Mouse (Mus musculus) heart, embryonic 15.5 days (tissue): ENCODE measurements at regions not wholly inside any gene's neighbourhood (a gene's known extent, or its start where the extent isn't known, plus 50 kb on each side); places are given as distances from the start of the nearest gene placed in this dataset.

Experiments used
- ATAC-seq: fragments of 200-750 bp; cut with Nextera tagmentation; replicated peaks from 2 replicates; pipeline ENCODE4 v1.8.0; 2017; ENCODE audit warnings: low read depth, moderate TSS enrichment; ENCODE audit not compliant: insufficient number of reproducible peaks, insufficient read depth, low FRiP score
- H3K27ac ChIP-seq: fragments of 300-500 bp; sonication (generic); 2 replicates; pipeline ENCODE4 v1.5.1; 2015; ENCODE audit warnings: mild to moderate bottlenecking, inconsistent platforms
- H3K27me3 ChIP-seq: fragments of 300-500 bp; sonication (generic); 2 replicates; pipeline ENCODE4 v1.6.1; 2015; ENCODE audit warnings: inconsistent platforms
- H3K36me3 ChIP-seq: fragments of 300-500 bp; sonication (generic); 2 replicates; pipeline ENCODE4 v1.6.1; 2015; ENCODE audit warnings: mild to moderate bottlenecking, inconsistent platforms
- H3K4me1 ChIP-seq: fragments of 300-500 bp; sonication (generic); replicated peaks from 2 replicates; pipeline ENCODE4 v1.6.1; 2015; ENCODE audit warnings: inconsistent platforms
- H3K4me2 ChIP-seq: fragments of 300-500 bp; sonication (generic); 2 replicates; pipeline ENCODE4 v1.6.1; 2015; ENCODE audit warnings: inconsistent platforms, mild to moderate bottlenecking, moderate library complexity
- H3K4me3 ChIP-seq: fragments of 300-500 bp; sonication (generic); 2 replicates; pipeline ENCODE4 v1.5.1; 2015; ENCODE audit warnings: mild to moderate bottlenecking, inconsistent platforms
- H3K9ac ChIP-seq: fragments of 300-500 bp; sonication (generic); 2 replicates; pipeline ENCODE4 v1.6.1; 2015; ENCODE audit warnings: mild to moderate bottlenecking, inconsistent platforms
- H3K9me3 ChIP-seq: fragments of 300-500 bp; sonication (generic); replicated peaks from 2 replicates; pipeline ENCODE4 v1.6.1; 2016; ENCODE audit warnings: inconsistent platforms
- WGBS: fragments of 180-500 bp; shearing (Covaris S2); methylation state at CpG from one replicate; pipeline ENCODE4 v1.1.7; 2015; ENCODE audit warnings: mixed read lengths; 5-methylcytosine and 5-hydroxymethylcytosine counted together

GRCm38 (mm10) chr12:52406386-52406785, 97.4 kb upstream of the Arhgap5 start:
- H3K4me1 ChIP-seq: no peaks in the 10 kb centered on the region
- ATAC-seq: no peak
- no peak overlapping the region for H3K27ac ChIP-seq
- H3K4me3 ChIP-seq: no peak overlapping the region
- H3K36me3 ChIP-seq: no peaks in the 10 kb centered on the region
- 72% methylated on average over 6 of the region's 6 CpGs for WGBS
- H3K9me3 ChIP-seq: no peaks in the 10 kb centered on the region
- H3K4me2 ChIP-seq: no peak overlapping the region
- no peaks in the 10 kb centered on the region for H3K27me3 ChIP-seq
- H3K9ac ChIP-seq: no peak overlapping the region

- no peak overlapping the region for H3K4me3 ChIP-seq
- H3K27ac ChIP-seq: no peak overlapping the region
- H3K4me2 ChIP-seq: no peak overlapping the region
- no peaks in the 10 kb centered on the region; the same call in 1 of the 2 replicates for H3K4me1 ChIP-seq
- H3K36me3 ChIP-seq: no peaks in the 10 kb centered on the region
- H3K27me3 ChIP-seq: no peaks in the 10 kb centered on the region
- WGBS: 89% methylated on average over 8 of the region's 8 CpGs
- no peak for ATAC-seq
- H3K9me3 ChIP-seq: no peaks in the 10 kb centered on the region
- no peak overlapping the region for H3K9ac ChIP-seq
Measured at GRCm38 (mm10) chr12:52408307-52408895, 95.4 kb upstream of the Arhgap5 start.

- no peak overlapping the region for H3K4me2 ChIP-seq
- H3K36me3 ChIP-seq: no peaks in the 10 kb centered on the region
- no peak overlapping the region for H3K4me3 ChIP-seq
- H3K4me1 ChIP-seq: no peaks in the 10 kb centered on the region; the same call in 1 of the 2 replicates
- 81% methylated on average over 3 of the region's 3 CpGs for WGBS
- ATAC-seq: no peak
- no peaks in the 10 kb centered on the region for H3K27me3 ChIP-seq
- no peaks in the 10 kb centered on the region for H3K9me3 ChIP-seq
- H3K9ac ChIP-seq: no peak overlapping the region
- H3K27ac ChIP-seq: no peak overlapping the region
Measured at GRCm38 (mm10) chr12:52409221-52409620, 94.6 kb upstream of the Arhgap5 start.

- H3K36me3 ChIP-seq: no peaks in the 10 kb centered on the region
- H3K27ac ChIP-seq: no peak overlapping the region
- ATAC-seq: no peak
- 79% methylated on average over 4 of the region's 4 CpGs for WGBS
- no peaks in the 10 kb centered on the region; the same call in 1 of the 2 replicates for H3K4me1 ChIP-seq
- no peaks in the 10 kb centered on the region for H3K27me3 ChIP-seq
- no peaks in the 10 kb centered on the region for H3K9me3 ChIP-seq
- no peak overlapping the region for H3K4me3 ChIP-seq
- H3K4me2 ChIP-seq: no peak overlapping the region
- no peak overlapping the region for H3K9ac ChIP-seq
Measured at GRCm38 (mm10) chr12:52412172-52412571, 91.6 kb upstream of the Arhgap5 start.

GRCm38 (mm10) chr12:52413046-52413473, 90.7 kb upstream of the Arhgap5 start:
- Histone ChIP-seq H3K27me3 (no peaks in the 10 kb centered on the region), H3K4me1 (no peaks in the 10 kb centered on the region; the same call in 1 of the 2 replicates), H3K27ac (no peak overlapping the region), H3K4me2 (no peak overlapping the region), H3K9ac (no peak overlapping the region), H3K4me3 (no peak overlapping the region), H3K9me3 (no peaks in the 10 kb centered on the region), H3K36me3 (no peaks in the 10 kb centered on the region)
- no peak for ATAC-seq
- 47% methylated on average over 8 of the region's 8 CpGs for WGBS

GRCm38 (mm10) chr12:52422729-52423128, 81.0 kb upstream of the Arhgap5 start:
- H3K4me2 ChIP-seq: no peak overlapping the region
- no peak overlapping the region for H3K9ac ChIP-seq
- 81% methylated on average over 1 of the region's 1 CpGs for WGBS
- H3K27me3 ChIP-seq: no peaks in the 10 kb centered on the region
- no peak for ATAC-seq
- 0 out of 2 replicates have a peak, but pooled peaks cover 3% of the 10 kb centered on the region for H3K4me1 ChIP-seq
- H3K27ac ChIP-seq: no peak overlapping the region
- H3K4me3 ChIP-seq: no peak overlapping the region
- no peaks in the 10 kb centered on the region for H3K36me3 ChIP-seq
- H3K9me3 ChIP-seq: no peaks in the 10 kb centered on the region

- Histone ChIP-seq H3K36me3 (no peaks in the 10 kb centered on the region), H3K9me3 (no peaks in the 10 kb centered on the region), H3K9ac (no peak overlapping the region), H3K4me3 (no peak overlapping the region), H3K27ac (no peak overlapping the region), H3K27me3 (no peaks in the 10 kb centered on the region), H3K4me2 (no peak overlapping the region), H3K4me1 (0 out of 2 replicates have a peak, but pooled peaks cover 3% of the 10 kb centered on the region)
- ATAC-seq: no peak
- WGBS: 78% methylated on average over 3 of the region's 3 CpGs
Measured at GRCm38 (mm10) chr12:52424336-52425034, 79.3 kb upstream of the Arhgap5 start.

GRCm38 (mm10) chr12:52429935-52430334, 73.8 kb upstream of the Arhgap5 start:
- WGBS: 61% methylated on average over 5 of the region's 5 CpGs
- Histone ChIP-seq H3K4me2 (no peak overlapping the region), H3K36me3 (no peaks in the 10 kb centered on the region), H3K27me3 (no peaks in the 10 kb centered on the region), H3K4me1 (0 out of 2 replicates have a peak, but pooled peaks cover under 1% of the 10 kb centered on the region), H3K4me3 (no peak overlapping the region), H3K27ac (no peak overlapping the region), H3K9ac (no peak overlapping the region), H3K9me3 (no peaks in the 10 kb centered on the region)
- ATAC-seq: no peak

- H3K4me1 ChIP-seq: no peaks in the 10 kb centered on the region
- 71% methylated on average over 3 of the region's 3 CpGs for WGBS
- no peaks in the 10 kb centered on the region for H3K27me3 ChIP-seq
- H3K36me3 ChIP-seq: no peaks in the 10 kb centered on the region
- no peak overlapping the region for H3K27ac ChIP-seq
- H3K9me3 ChIP-seq: no peaks in the 10 kb centered on the region
- H3K9ac ChIP-seq: no peak overlapping the region
- H3K4me3 ChIP-seq: no peak overlapping the region
- H3K4me2 ChIP-seq: no peak overlapping the region
- no peak for ATAC-seq
Measured at GRCm38 (mm10) chr12:52431933-52432332, 71.8 kb upstream of the Arhgap5 start.

- H3K36me3 ChIP-seq: no peaks in the 10 kb centered on the region
- WGBS: 62% methylated on average over 2 of the region's 2 CpGs
- H3K4me1 ChIP-seq: peaks cover 5% of the 10 kb centered on the region
- no peaks in the 10 kb centered on the region for H3K27me3 ChIP-seq
- no peak overlapping the region for H3K27ac ChIP-seq
- no peak overlapping the region for H3K4me2 ChIP-seq
- H3K9me3 ChIP-seq: no peaks in the 10 kb centered on the region
- no peak for ATAC-seq
- H3K4me3 ChIP-seq: no peak overlapping the region
- no peak overlapping the region for H3K9ac ChIP-seq
Measured at GRCm38 (mm10) chr12:52434021-52434420, 69.8 kb upstream of the Arhgap5 start.

- no peak for ATAC-seq
- Histone ChIP-seq H3K4me3 (no peak overlapping the region), H3K4me2 (no peak overlapping the region), H3K36me3 (no peaks in the 10 kb centered on the region), H3K27me3 (no peaks in the 10 kb centered on the region), H3K9me3 (no peaks in the 10 kb centered on the region), H3K4me1 (peaks cover 14% of the 10 kb centered on the region), H3K27ac (no peak overlapping the region), H3K9ac (no peak overlapping the region)
- 73% methylated on average over 5 of the region's 5 CpGs for WGBS
Measured at GRCm38 (mm10) chr12:52435321-52435720, 68.5 kb upstream of the Arhgap5 start.

GRCm38 (mm10) chr12:52435795-52436211, 68.0 kb upstream of the Arhgap5 start:
- H3K4me1 ChIP-seq: peaks cover 14% of the 10 kb centered on the region
- no peak for ATAC-seq
- no peak overlapping the region for H3K4me2 ChIP-seq
- H3K9me3 ChIP-seq: no peaks in the 10 kb centered on the region
- H3K36me3 ChIP-seq: no peaks in the 10 kb centered on the region
- no peak overlapping the region for H3K4me3 ChIP-seq
- WGBS: 80% methylated on average over 16 of the region's 16 CpGs
- no peaks in the 10 kb centered on the region for H3K27me3 ChIP-seq
- no peak overlapping the region for H3K27ac ChIP-seq
- no peak overlapping the region for H3K9ac ChIP-seq
